Mouse (Mus musculus) kidney, postnatal 14 days (tissue): Measurements from ENCODE around the gene Dclre1a.
A peak's percentile ranks its signal among the peaks of the same experiment; 100 is the strongest.
"Not testable (repeated sequence)": the region's sequence is repeated elsewhere in the genome, so short reads cannot be mapped to it uniquely, and the experiment has no call there.

Experiments
- DNase-seq: peaks from one replicate; pipeline ENCODE4 v3.0.0; 2022; ENCODE audit warnings: mixed read lengths

Dclre1a gene

GRCm38 (mm10) chr19:56548230-56549032 lies 409 bp upstream of the Dclre1a start, which contains the start of gene Nhlrc2:
Nhlrc2 (plus strand) TSS chr19:56548261.
- peak; percentile 93 for DNase-seq

GRCm38 (mm10) chr19:56546031-56546430 lies 2.0 kb downstream of the Dclre1a start:
- no peak for DNase-seq

GRCm38 (mm10) chr19:56544681-56545388 lies 3.2 kb downstream of the Dclre1a start:
- DNase-seq: peak; percentile 28

GRCm38 (mm10) chr19:56543320-56543719 lies 4.7 kb downstream of the Dclre1a start:
- DNase-seq: no peak

DNA sequence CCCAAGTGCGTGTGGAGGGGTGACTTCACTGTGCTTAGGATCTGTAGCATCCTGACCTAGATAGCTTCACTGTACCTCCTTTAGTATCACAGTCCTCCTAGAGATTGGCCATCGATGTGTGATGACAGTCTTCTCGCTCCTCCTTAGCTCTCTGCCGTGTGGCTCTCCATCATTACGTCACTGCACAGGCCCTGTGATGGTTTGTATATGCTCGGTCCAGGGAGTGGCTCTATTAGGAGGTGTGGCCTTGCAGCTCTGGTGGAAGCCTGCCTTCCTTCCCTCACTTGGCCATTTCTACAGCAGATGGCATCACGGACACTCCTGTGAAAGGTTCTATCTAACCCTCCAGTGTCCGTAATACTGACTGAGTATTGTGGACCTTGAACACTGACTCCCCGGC lies 12.3 kb downstream of the Dclre1a start:
- no peak for DNase-seq

- no peak for DNase-seq
Measured at GRCm38 (mm10) chr19:56535064-56535463, 13.0 kb downstream of the Dclre1a start.

GRCm38 (mm10) chr19:56534337-56534736 lies 13.7 kb downstream of the Dclre1a start:
- DNase-seq: no peak

- no peak for DNase-seq
Measured at GRCm38 (mm10) chr19:56533291-56534071, 14.5 kb downstream of the Dclre1a start.

- DNase-seq: no peak
Measured at GRCm38 (mm10) chr19:56531251-56531650, 16.8 kb downstream of the Dclre1a start.

DNA sequence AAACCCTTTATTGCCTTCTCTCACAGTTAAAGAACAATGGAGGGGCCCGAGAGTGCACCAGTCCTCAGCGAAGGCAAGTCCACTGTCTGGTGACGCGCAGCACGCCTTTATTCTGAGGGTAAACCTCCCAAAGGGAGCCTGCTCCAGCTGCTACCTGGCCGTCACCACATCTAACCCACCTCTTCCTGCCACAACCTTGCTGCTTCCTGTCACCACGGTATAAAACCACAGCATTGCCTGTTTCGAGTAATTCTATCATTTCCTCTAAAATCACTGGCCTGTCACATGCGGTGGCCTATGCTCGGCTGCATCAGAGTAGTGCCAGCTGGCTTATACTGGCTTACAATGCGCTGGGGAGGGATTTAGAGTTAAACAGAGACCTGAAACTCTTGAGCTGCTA lies 17.5 kb downstream of the Dclre1a start:
- not testable (repeated sequence) for DNase-seq

GRCm38 (mm10) chr19:56519408-56519807 lies 28.6 kb downstream of the Dclre1a start:
- DNase-seq: not testable (repeated sequence)

DNA sequence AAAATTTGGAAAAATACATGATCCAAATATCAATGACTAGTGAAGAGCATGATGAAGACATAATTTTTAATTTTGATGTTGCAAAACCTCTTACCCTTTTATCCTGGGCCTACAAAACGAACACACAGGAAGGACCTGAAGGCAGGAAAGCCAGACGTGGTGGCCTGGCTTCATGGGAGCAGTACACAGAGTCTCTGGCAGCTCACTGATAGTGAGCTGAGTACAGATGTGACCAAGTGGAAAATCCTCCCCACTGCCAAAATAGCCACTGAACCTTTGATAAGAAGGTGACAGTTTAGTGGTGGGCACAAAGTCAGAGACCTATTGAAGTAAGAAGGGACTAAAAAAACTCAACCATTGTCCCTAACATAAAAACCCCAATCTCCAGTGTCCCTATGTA lies 34.5 kb downstream of the Dclre1a start:
- DNase-seq: not testable (repeated sequence)

DNA sequence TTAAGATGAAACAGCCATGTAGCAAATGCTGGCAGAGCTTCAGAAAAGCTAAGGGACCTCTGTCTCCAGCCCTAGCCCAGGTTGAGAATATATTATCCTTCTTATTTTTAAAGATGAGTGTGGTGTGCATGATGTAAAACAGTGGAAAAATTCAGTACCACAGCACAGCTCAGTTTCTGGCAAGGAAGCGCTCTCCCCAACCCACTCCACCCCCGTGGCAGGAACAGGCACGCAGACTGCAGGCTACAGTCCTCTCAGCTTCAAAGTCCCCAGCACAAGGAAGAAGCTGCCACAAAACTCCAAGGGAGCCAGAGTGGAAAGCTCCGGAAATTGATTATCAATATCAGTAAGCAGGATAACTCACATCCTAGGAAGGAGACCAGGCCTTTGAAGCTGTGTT lies 36.8 kb downstream of the Dclre1a start:
- DNase-seq: not testable (repeated sequence)

DNA sequence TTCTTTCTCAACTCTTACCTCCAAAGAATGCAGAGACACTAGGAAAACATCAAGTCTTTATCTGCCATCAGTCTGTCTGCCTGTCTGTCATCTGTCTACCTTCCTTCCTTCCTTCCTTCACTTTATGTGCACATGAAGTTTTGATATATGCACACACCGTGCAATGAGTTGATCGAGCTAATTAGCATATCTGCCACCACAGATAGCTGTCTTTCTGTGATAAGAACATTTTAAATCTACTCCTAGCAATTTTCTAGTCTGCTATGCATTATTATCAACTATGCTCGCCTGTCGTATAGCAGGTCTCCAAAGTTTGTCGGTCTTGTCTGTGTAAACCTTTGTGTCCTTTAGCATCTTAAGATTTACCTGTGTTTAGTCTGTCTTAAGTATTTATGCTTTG lies 44.5 kb downstream of the Dclre1a start:
- not testable (repeated sequence) for DNase-seq

DNA sequence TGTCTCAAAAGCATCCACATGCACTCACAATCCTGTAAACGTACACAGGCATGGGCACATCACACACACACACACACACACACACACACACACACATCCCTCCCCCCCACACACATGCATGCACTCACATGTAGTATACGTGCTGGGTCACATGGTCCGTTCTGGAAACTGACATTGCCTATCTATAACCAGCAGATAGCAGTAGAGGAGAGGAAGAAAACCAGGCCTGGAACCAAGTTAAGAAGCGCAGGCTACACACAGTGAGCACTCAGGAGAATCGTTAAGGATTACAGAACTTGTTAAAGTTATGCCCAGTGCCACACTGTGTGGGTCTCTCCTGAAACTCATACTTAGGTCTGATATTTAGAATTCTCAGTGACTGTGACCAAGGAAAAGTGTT lies 45.0 kb downstream of the Dclre1a start:
- DNase-seq: not testable (repeated sequence)

DNA sequence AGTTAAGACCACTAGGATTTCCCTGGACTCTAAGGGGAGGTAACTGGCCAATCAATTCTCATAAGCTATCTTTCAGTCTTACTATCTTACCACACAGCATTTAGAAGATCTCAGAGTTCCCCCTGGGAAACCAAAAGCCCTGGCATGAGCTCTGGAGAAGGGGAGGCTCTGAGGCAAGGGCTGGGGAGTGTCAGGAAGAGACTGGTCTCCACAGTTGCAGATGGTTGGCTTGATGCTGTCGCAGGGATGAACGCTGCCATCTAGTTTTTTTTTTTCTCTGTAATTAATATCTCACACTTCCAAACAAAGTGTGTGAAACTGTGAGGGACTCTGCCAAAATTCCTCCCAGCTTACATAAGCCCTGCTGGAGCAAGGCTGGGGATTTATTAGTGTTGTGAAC lies 53.9 kb downstream of the Dclre1a start:
- DNase-seq: not testable (repeated sequence)

DNA sequence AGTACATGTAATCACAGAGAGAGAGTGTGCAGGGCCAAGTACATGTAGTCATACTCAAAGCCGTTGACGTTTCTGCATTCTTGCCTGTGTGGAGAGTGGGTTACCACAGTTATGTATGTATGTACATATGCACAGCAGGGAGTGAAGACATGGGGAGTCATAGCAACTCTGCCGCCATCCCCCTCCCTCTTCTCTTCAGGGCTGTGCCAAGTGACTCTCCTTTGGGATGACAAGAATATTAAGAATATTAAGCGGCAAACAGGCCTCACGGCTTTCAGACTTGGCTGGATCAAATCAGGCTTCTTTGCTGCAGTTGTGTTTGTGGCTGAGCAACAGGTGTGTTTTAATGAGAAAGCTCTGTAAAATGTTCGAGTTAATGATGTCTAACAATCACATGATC lies 58.4 kb downstream of the Dclre1a start:
- no peak for DNase-seq

- no peak for DNase-seq
Measured at GRCm38 (mm10) chr19:56487339-56487738, 60.7 kb downstream of the Dclre1a start.

DNA sequence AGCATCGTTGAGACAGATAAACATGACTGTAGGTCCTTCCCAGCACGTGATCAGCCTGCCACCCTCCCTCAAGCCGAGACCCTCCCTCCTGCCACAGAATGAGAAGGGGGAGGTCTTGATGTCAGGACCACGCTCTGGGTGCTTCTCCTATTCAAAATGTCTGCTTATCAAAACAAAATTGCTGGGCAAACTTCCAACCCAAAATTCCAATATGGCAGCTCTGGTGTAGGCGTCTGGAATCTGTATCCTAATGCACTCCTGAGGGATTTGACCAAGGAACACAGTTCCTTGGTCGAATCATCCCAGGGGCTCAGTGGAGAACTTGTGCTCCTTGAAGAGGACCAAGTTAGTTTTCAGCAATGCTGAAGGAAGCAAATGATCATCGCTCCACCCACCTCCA lies 61.1 kb downstream of the Dclre1a start:
- no peak for DNase-seq

DNA sequence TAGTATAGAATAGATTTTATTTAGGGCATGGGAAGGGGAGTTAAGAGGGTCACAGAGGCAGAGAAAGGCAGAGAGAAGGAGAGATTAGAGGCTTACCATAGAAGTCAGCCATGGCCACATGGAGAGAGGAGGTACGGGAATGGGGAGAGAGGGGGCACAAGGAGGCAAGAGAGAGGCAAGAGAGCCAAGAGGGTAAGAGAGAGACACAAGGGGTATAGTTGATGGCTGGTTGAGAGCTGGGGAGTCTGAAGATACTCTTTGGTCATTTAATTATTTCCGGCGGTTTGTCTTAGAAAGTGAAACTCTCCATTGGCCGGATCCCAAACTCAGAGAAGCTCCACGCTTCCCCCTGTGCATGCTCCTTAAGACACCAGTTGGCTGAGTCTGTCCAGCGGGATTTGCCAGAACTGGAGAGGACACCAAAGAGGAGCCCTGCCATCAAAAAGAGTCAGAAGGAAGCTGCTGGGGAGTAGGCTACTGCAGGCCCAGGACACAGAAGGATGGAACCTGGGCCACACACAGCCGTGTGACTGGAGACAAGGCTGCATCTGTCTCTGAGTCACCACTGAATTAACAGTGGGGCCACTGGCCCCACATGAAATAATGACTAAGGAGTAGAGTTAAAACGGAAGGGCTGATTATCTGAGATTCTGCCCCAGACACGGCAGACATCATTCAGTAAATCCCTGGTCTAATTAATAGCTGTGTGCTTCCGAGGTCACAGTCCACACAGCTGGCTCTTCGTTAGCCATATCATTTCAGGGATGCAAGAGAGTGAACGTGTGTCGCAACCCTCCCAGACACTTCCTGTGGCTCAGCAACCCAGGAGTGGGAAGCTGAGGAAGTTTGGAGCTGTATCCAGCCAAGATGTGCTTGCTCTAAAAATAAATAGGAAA lies 62.4 kb downstream of the Dclre1a start:
- DNase-seq: peak; percentile 57

DNA sequence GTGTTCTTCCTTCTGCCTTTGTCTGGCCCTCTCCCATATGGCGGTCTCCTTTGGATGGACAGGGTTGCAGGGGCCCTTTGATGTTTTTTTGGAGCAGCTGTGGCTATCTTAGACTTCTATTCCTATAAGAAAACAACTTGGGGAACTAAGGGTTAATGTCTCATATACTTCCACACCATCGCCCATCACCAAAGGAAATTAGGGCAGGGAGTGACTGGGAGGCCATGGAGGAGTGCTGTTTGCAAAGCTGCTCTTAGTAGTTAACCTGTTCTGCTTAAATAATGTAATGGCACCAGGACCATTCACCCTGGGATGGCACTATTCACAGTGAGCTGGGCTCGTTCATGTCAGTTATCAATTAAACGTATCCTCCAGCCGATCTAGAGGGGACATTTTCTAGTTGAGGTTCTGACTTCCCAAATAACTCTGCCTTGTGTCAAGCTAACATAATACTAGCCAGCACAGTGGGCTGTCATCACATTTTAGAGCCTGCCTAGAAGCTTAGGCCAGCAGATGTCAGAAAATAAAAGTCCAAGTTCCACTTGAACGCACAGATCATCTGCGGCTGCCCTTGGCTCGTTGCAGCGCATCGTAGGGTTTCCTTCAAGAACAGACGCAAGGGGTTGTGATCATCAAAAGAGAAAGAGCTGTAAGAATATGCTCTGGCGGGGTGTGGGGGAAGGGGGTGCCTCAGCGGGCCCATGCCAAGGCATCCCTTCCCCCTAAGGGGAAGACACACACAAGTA lies 63.2 kb downstream of the Dclre1a start:
- no peak for DNase-seq
